Mouse (Mus musculus) embryonic facial prominence, embryonic 11.5 days (tissue): ENCODE measurements at regions not wholly inside any gene's neighbourhood (a gene's known extent, or its start where the extent isn't known, plus 50 kb on each side); places are given as distances from the start of the nearest gene placed in this dataset.

ENCODE experiments used
- ATAC-seq: fragments of 200-750 bp; cut with Nextera tagmentation; replicated peaks from 2 replicates; pipeline ENCODE4 v1.8.0; 2017; ENCODE audit warnings: low read depth; ENCODE audit not compliant: insufficient number of reproducible peaks, low FRiP score, low TSS enrichment
- DNase-seq: peaks from one replicate; pipeline ENCODE4 v3.0.0-alpha.2; 2015; ENCODE audit warnings: low spot score
- H3K27ac ChIP-seq: fragments of 300-500 bp; sonication (generic); replicated peaks from 2 replicates; pipeline ENCODE4 v1.5.1; 2014; ENCODE audit warnings: mild to moderate bottlenecking, low read depth, low read length, control low read depth
- H3K27me3 ChIP-seq: fragments of 300-500 bp; sonication (generic); 2 replicates; pipeline ENCODE4 v1.6.1; 2014; ENCODE audit warnings: mild to moderate bottlenecking, low read length, moderate library complexity, mixed read lengths; ENCODE audit not compliant: control insufficient read depth, insufficient read depth
- H3K36me3 ChIP-seq: fragments of 300-500 bp; sonication (generic); replicated peaks from 2 replicates; pipeline ENCODE4 v1.6.1; 2014; ENCODE audit warnings: low read depth, mild to moderate bottlenecking, low read length, moderate library complexity, mixed read lengths; ENCODE audit not compliant: control insufficient read depth, insufficient read depth
- H3K4me1 ChIP-seq: fragments of 300-500 bp; sonication (generic); 2 replicates; pipeline ENCODE4 v1.6.1; 2014; ENCODE audit warnings: low read length, mixed read lengths; ENCODE audit not compliant: control insufficient read depth, insufficient read depth
- H3K4me2 ChIP-seq: fragments of 300-500 bp; sonication (generic); 2 replicates; pipeline ENCODE4 v1.6.1; 2014; ENCODE audit warnings: low read depth, mild to moderate bottlenecking, control low read depth, low read length, moderate library complexity
- H3K4me3 ChIP-seq: fragments of 300-500 bp; sonication (generic); 2 replicates; pipeline ENCODE4 v1.5.1; 2014; ENCODE audit warnings: low read depth, low read length, control low read depth
- H3K9ac ChIP-seq: fragments of 300-500 bp; sonication (generic); replicated peaks from 2 replicates; pipeline ENCODE4 v1.6.1; 2014; ENCODE audit warnings: mild to moderate bottlenecking, control low read depth, low read length
- H3K9me3 ChIP-seq: fragments of 300-500 bp; sonication (generic); replicated peaks from 2 replicates; pipeline ENCODE4 v1.6.1; 2016; ENCODE audit warnings: mild to moderate bottlenecking, low read length, inconsistent platforms, mixed read lengths; ENCODE audit not compliant: control insufficient read depth
- WGBS: fragments of 180-500 bp; shearing (Covaris S2); extraction: QIAGEN DNeasy Blood & Tissue Kit; methylation state at CpG from one replicate; pipeline ENCODE4 v1.1.7; 2014; 5-methylcytosine and 5-hydroxymethylcytosine counted together

DNA sequence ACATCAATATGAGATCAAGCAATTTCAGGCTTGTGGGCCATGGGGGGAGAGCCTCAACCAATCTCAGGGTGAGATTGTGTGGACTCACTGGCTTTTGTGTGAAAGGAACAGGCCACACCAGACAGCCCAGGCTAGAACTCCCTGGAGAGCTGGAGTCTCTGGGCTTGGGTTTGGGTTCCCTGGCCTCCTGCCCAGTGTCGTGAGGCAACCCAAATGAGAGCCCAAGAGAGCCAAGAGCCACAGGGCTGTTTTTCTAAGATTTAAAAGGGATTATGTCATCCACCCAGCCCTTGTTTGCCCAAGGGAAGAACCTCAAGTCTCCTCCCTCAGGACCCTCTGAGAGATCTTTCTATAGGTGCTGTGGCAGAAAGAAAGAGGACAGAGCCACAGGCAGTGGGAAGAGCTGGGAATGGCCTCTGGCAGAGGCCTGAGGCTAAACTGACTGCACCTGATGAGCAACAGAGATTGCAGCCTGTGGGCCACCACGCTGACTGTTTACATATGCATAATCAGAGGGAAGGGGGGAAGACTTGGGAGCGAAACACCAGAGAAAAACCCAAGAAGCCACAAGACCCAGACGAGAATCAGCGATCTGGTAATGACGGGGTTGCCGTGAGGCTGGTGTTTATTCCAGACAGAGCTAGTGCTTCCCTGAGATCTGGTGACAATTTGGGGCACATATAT lies 92.1 kb downstream of the Bcl2l11 start:
- 38% methylated on average over 7 of the region's 7 CpGs for WGBS
- H3K9me3 ChIP-seq: no peaks in the 10 kb centered on the region
- DNase-seq: no peak

DNA sequence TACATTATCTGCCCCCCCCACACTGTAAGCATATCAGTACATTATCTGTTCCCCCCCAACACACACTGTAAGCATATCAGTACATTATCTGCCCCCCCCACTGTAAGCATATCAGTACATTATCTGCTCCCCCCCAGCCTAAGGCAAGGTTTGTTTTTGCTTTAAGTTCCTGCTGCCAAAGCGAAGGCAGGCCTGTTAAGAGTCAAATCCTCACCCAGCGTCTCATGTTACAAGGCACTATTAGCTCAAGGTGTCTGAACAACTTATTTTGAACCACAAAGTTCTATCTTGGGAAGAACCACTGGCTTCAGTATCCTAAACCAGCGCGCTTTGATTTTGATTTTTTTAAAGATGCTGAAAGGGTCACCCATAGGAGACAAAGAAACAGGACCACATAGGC lies 93.1 kb downstream of the Bcl2l11 start:
- H3K27me3 ChIP-seq: no peaks in the 10 kb centered on the region
- WGBS: 44% methylated on average over 4 of the region's 4 CpGs
- DNase-seq: peak; percentile 68

More for the DNA sequence above, 92.1 kb downstream of the Bcl2l11 start:
- Histone ChIP-seq H3K36me3 (no peaks in the 10 kb centered on the region), H3K4me2 (no peak overlapping the region), H3K27ac (no peak overlapping the region), H3K9ac (no peak overlapping the region), H3K27me3 (no peaks in the 10 kb centered on the region), H3K4me3 (no peak overlapping the region), H3K4me1 (no peaks in the 10 kb centered on the region; the same call in 1 of the 2 replicates)
- ATAC-seq: no peak

DNA sequence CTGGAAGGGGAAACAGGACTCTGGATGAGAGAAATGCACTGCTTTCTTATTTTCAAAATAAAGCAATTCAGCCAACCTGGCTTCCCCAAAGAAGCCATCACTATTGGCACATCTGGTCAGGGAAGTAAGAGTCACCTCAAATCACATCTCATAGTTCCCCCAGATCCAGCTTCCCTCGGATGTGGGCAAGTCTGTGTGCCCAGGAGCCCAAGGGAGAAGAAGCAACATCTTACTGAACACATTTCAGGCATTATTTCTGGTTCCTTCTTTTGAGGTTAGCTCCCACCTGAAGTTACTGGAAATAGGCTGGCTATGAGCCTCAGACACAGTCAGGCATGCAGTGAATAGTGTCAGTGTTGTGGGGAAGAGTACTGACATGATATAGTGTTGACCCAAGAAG lies 95.2 kb downstream of the Bcl2l11 start:
- no peak overlapping the region for H3K4me3 ChIP-seq
- no peak overlapping the region for H3K4me2 ChIP-seq
- no peaks in the 10 kb centered on the region for H3K27me3 ChIP-seq
- H3K4me1 ChIP-seq: no peaks in the 10 kb centered on the region; the same call in 1 of the 2 replicates
- DNase-seq (no peak), ATAC-seq (no peak)
- H3K27ac ChIP-seq: no peak overlapping the region
- 79% methylated on average over 1 of the region's 1 CpGs for WGBS
- no peaks in the 10 kb centered on the region for H3K9me3 ChIP-seq
- no peak overlapping the region for H3K9ac ChIP-seq
- no peaks in the 10 kb centered on the region for H3K36me3 ChIP-seq

More for the DNA sequence above, 93.1 kb downstream of the Bcl2l11 start:
- Histone ChIP-seq H3K36me3 (no peaks in the 10 kb centered on the region), H3K4me2 (no peak overlapping the region), H3K4me1 (no peaks in the 10 kb centered on the region; the same call in 1 of the 2 replicates), H3K9ac (no peak overlapping the region), H3K4me3 (no peak overlapping the region), H3K9me3 (no peaks in the 10 kb centered on the region), H3K27ac (no peak overlapping the region)
- ATAC-seq: no peak

DNA sequence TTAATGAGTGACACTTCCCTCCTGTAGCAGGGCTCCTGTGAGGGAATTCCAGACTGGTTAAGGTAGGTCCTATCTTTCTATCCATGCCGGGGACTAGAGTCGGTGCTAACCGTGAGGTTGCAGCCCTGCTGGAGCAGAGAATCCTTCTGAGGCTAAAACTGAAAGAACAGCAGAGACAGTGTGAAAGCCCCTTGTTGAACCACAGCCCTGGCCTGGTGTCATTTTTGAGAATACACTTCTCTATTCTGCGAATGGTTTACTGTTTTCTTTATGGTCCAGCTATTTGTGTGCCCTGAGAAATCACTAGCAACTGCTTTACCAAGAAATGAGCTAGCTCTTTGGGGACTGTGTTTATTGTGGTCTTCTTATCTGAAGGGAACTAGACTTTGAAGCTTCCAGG lies 95.8 kb downstream of the Bcl2l11 start:
- no peaks in the 10 kb centered on the region; the same call in 1 of the 2 replicates for H3K4me1 ChIP-seq
- no peaks in the 10 kb centered on the region for H3K36me3 ChIP-seq
- no peak overlapping the region for H3K9ac ChIP-seq
- H3K4me3 ChIP-seq: no peak overlapping the region
- DNase-seq (no peak), ATAC-seq (no peak)
- 93% methylated on average over 4 of the region's 4 CpGs for WGBS
- H3K27me3 ChIP-seq: no peaks in the 10 kb centered on the region
- no peak overlapping the region for H3K4me2 ChIP-seq
- H3K9me3 ChIP-seq: no peaks in the 10 kb centered on the region
- no peak overlapping the region for H3K27ac ChIP-seq

DNA sequence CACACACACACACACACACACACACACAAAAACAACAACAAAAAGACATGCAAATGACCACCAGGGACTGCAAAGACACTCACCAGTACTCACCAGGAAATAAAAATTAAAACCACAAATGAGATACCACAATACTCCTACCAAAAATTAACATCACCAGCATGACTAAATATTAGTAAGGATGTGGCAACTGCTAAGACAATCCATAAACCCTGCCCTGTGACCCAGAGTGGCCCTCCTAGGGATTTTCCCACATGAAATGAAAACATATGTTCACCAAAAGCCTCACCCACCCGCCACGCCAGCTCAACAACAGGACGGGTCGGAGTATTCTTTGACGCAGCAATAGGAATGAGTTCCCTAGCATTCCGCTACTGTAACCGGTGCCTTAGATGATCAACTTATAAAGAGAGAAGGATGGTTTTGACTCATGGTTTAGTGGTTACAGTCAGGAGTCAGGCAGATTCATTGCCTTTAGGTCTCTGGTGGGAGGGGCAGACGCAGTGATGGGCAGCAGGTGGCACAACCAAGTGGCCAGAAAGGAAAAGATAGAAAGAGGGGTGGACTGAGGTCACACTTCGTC lies 100.7 kb downstream of the Bcl2l11 start:
- no peaks in the 10 kb centered on the region for H3K36me3 ChIP-seq
- no peak overlapping the region for H3K4me3 ChIP-seq
- WGBS: 87% methylated on average over 9 of the region's 9 CpGs
- no peak overlapping the region for H3K27ac ChIP-seq
- no peaks in the 10 kb centered on the region for H3K9me3 ChIP-seq
- no peaks in the 10 kb centered on the region for H3K27me3 ChIP-seq
- no peak overlapping the region for H3K9ac ChIP-seq
- H3K4me1 ChIP-seq: no peaks in the 10 kb centered on the region
- H3K4me2 ChIP-seq: no peak overlapping the region
- DNase-seq: no peak
- ATAC-seq: no peak

DNA sequence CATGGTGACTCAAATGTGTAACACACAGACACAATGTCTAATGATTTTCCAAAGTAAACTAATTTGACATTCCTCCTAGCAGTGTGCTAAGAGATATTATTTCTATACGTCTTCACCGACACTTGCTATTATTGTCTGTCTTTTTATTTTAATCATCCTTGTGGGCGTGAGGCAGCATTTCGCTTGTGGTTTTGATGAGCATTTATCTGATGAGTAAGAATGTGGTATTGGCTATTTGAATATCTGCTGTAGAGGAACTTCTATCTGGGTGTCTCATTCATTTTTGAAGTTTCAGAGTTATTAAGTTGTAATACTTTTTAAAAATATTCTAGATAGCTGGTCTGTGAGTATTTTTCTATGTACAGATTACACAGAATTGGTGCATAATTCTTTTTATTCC lies 103.9 kb downstream of the Bcl2l11 start:
- Histone ChIP-seq H3K27ac (no peak overlapping the region), H3K27me3 (no peaks in the 10 kb centered on the region), H3K4me1 (no peaks in the 10 kb centered on the region), H3K9me3 (no peaks in the 10 kb centered on the region), H3K4me3 (no peak overlapping the region), H3K36me3 (no peaks in the 10 kb centered on the region), H3K4me2 (no peak overlapping the region), H3K9ac (no peak overlapping the region)
- 93% methylated on average over 4 of the region's 4 CpGs for WGBS
- DNase-seq (no peak), ATAC-seq (no peak)

DNA sequence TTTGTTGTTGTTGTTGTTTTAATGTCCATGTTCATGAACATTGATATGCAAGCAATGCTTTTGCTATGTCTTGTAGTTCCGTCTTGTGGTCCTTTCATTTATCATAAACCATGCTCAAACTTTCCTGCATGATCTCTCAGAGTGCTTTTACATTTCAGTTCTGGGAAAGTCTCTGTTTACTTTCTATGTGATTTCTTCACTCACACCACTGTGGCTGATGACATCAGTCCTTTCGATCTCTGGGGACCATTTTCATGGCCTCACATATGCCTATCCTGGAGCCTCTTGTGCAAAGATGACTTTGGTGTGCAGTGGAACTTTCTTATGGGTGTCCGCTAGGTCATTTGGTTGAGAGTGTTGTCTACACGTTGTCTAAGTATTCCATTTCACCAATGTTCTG lies 105.1 kb downstream of the Bcl2l11 start:
- WGBS: 93% methylated on average over 4 of the region's 4 CpGs
- H3K9ac ChIP-seq: no peak overlapping the region
- H3K36me3 ChIP-seq: no peaks in the 10 kb centered on the region
- DNase-seq (no peak), ATAC-seq (no peak)
- no peak overlapping the region for H3K4me3 ChIP-seq
- H3K9me3 ChIP-seq: no peaks in the 10 kb centered on the region
- H3K4me1 ChIP-seq: no peaks in the 10 kb centered on the region
- H3K27ac ChIP-seq: no peak overlapping the region
- no peak overlapping the region for H3K4me2 ChIP-seq
- no peaks in the 10 kb centered on the region for H3K27me3 ChIP-seq

DNA sequence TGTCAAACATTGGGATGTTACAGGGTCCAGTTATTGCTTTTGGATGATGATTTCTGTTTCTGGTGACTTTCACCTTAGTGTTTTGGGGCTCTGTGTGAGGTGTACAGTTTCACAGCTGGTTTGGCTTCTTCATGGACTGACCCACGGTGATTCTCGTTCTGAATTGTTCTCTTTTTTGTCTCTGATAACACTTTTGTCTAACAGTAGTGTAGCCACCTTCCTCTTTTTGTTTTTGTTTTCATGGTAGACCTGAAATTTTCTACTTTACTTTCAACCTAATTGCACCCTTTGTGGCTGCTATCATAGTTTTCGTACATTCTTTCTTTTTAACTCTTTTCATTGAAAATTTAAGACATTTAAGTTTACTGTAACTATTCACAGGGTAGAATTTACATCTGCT lies 105.5 kb downstream of the Bcl2l11 start:
- H3K4me3 ChIP-seq: no peak overlapping the region
- ATAC-seq: no peak
- no peaks in the 10 kb centered on the region for H3K27me3 ChIP-seq
- no peak overlapping the region for H3K9ac ChIP-seq
- no peaks in the 10 kb centered on the region for H3K9me3 ChIP-seq
- WGBS: 74% methylated on average over 3 of the region's 3 CpGs
- DNase-seq: no peak
- no peak overlapping the region for H3K4me2 ChIP-seq
- no peaks in the 10 kb centered on the region for H3K36me3 ChIP-seq
- no peaks in the 10 kb centered on the region for H3K4me1 ChIP-seq
- H3K27ac ChIP-seq: no peak overlapping the region
